Mouse (Mus musculus): ENCODE data around the gene Foxn3.

DNA sequence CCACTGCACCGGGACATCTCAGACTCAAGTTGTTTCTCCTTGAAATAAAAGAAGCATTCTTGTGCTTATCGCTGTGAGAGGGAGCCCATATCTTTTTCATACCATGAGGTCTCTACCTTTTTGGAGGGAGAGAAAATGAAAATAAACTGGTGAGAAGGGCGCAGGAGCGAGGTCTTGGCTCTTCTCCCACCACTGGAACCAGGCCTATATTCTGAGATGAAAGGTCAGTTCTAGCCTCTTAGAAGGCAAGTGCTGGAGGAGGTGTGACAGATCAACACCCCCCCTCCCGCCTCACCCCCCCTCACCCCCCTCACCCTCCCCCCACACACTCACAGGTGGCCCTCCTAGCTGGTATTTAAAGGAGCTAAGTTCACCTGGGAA lies 201.6 kb downstream of the Foxn3 start:
- TF ChIP-seq CTCF (IDR thresholded peaks at IDR 0.05; ENCODE audit: extremely low read depth, insufficient read depth, insufficient read length, insufficient replicate concordance) (no peak), POLR2A (IDR thresholded peaks at IDR 0.05; ENCODE audit: low read depth, low read length) (no peak)

Measured in spleen, adult 2 months (tissue).